Mouse (Mus musculus) cortical plate, adult 2 months (tissue): ENCODE results near the gene Myo1b. TPM values are rescaled to one million over a fixed set of nuclear protein-coding genes. Genes with fewer than 3 reads are reported as not detected.

Experiments
- H3K27ac ChIP-seq: fragments of 200-500 bp; 2 replicates; pipeline ENCODE4 v1.5.1; 2012; ENCODE audit warnings: low read length, control low read depth, inconsistent platforms; ENCODE audit not compliant: insufficient read depth
- H3K4me1 ChIP-seq: fragments of 200-500 bp; 2 replicates; pipeline ENCODE4 v1.6.1; 2011; ENCODE audit warnings: low read length; ENCODE audit not compliant: control insufficient read depth, insufficient read depth
- H3K4me3 ChIP-seq: fragments of 200-500 bp; 2 replicates; pipeline ENCODE4 v1.5.1; 2011; ENCODE audit warnings: mild to moderate bottlenecking, low read length, control low read depth; ENCODE audit not compliant: insufficient read depth
- CTCF ChIP-seq: fragments of 200-500 bp; IDR thresholded peaks from 2 replicates; pipeline ENCODE4 v1.5.1; 2011; ENCODE audit warnings: mild to moderate bottlenecking, control low read depth, low read length; ENCODE audit not compliant: insufficient read depth; ENCODE audit errors: extremely low read depth
- POLR2A ChIP-seq: fragments of 200-500 bp; IDR thresholded peaks from 2 replicates; pipeline ENCODE4 v1.6.1; 2011; ENCODE audit warnings: mild to moderate bottlenecking, low read length, control low read depth; ENCODE audit not compliant: insufficient read depth; ENCODE audit errors: extremely low read depth
- polyA plus RNA-seq: library from polyadenylated mRNA; depleted of rRNA; stranded (reverse); fragments of >200 nt; gene quantifications from 2 replicates; pipeline ENCODE4 v1.2.3, GENCODE M21; 2012

Gene Myo1b
- polyA plus RNA-seq, 1 experiment = 31.5 TPM

DNA sequence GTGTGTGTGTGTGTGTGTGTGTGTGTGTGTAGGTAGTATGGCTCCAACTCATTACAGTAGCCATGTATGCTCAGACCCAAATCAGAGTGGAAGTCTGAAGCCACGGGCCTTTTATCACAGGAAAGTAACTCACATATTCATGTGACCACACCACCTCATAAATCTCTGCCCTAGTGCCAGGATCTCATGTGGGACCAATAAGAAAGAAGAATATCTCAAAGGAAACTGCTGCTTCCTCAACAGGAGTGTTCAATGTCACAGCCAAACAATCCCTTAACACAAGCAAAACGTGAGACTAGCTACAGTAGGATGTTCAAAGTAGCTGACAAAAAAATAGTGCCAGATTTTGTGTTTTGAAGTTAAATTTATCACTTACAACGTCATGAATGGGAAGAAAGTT, 13.7 kb upstream of the Myo1b start:
- Histone ChIP-seq H3K4me1 (no peaks in the 10 kb centered on the region), H3K4me3 (no peak overlapping the region), H3K27ac (no peak overlapping the region)
- TF ChIP-seq CTCF (no peak), POLR2A (no peak)

GRCm38 (mm10) chr1:51922820-51923219, 6.9 kb upstream of the Myo1b start:
- Histone ChIP-seq H3K27ac (no peak overlapping the region), H3K4me1 (no peaks in the 10 kb centered on the region), H3K4me3 (no peak overlapping the region)
- TF ChIP-seq POLR2A (no peak), CTCF (no peak)

DNA sequence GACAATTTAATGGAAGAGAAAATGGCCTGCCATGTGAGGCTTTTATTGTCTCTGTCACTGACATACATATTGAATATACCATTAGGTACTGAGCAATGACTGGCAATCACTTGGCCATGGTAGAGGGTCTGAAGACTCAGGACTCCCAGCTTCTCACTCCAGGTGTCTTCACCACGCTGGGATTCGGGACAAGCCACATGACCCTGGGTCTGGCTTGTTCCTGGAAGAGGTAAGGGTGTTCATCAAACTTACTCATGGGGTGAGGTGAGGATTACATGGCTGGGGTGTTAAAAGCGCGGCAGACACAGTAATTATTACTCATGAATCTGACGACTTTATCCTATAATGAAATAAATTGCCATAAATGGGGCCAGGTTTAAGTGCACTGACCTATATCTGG, 405 bp upstream of the Myo1b start:
- no peak for TF ChIP-seq POLR2A
- Histone ChIP-seq H3K4me1 (peaks cover 4% of the 10 kb centered on the region), H3K27ac (no peak overlapping the region), H3K4me3 (peak overlapping the region; percentile 62; the same call in 1 of the 2 replicates)

- peak overlapping the region; percentile 62 for H3K4me3 ChIP-seq
- peaks cover 4% of the 10 kb centered on the region for H3K4me1 ChIP-seq
- peak overlapping the region; percentile 63; the same call in 1 of the 2 replicates for H3K27ac ChIP-seq
- TF ChIP-seq POLR2A = no peak
- no peak for TF ChIP-seq CTCF
These were observed 758 bp downstream of the Myo1b start for GRCm38 (mm10) chr1:51915051-51915575.

DNA sequence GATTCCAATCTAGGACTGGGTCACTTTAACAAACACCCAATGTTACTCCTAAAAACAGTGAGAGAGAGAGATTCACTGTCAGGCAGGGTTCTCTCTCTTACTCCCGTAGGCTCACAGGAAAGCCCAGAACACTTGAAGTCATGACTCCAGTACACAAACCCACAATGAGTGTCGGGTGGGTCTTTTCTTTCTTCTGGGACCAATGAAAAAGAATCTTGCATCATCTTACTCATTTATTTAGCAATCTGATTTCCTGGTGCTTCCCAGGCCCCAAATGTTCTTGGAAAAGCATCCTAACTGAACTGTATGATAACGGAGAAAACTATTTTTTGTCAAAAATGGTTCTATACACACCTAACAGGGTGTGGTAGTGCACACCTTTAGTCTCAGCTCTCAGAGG, 1.8 kb downstream of the Myo1b start:
- Histone ChIP-seq H3K27ac (no peak overlapping the region), H3K4me1 (peaks cover 4% of the 10 kb centered on the region), H3K4me3 (no peak overlapping the region)
- no peak for TF ChIP-seq CTCF
- no peak for TF ChIP-seq POLR2A

GRCm38 (mm10) chr1:51913071-51913814, 2.6 kb downstream of the Myo1b start:
- TF ChIP-seq POLR2A = no peak
- no peak for TF ChIP-seq CTCF
- H3K27ac ChIP-seq = no peak overlapping the region
- no peak overlapping the region for H3K4me3 ChIP-seq
- H3K4me1 ChIP-seq = peaks cover 4% of the 10 kb centered on the region

DNA sequence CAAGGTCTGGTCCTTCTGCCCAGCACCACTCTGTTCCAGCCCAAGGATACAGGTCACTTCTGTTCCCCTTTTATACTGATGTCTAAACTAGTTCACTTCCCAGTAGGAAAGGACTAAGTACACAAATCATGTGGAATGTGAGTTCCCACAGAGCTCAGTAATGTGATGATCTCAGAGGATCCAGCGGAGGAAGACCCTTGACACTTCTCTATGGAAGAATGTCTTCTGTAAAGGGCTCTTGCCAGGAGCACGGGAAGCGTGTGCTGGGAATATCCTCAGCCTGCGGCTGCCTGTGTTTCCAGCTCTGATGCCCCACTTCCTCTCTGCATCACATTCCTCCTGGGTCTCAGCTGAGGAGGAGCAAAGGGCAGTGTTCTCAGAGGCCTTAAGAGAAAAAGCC, 4.5 kb downstream of the Myo1b start:
- TF ChIP-seq POLR2A = no peak
- TF ChIP-seq CTCF = no peak
- H3K27ac ChIP-seq = no peak overlapping the region
- H3K4me1 ChIP-seq = peaks cover 10% of the 10 kb centered on the region
- H3K4me3 ChIP-seq = no peak overlapping the region

DNA sequence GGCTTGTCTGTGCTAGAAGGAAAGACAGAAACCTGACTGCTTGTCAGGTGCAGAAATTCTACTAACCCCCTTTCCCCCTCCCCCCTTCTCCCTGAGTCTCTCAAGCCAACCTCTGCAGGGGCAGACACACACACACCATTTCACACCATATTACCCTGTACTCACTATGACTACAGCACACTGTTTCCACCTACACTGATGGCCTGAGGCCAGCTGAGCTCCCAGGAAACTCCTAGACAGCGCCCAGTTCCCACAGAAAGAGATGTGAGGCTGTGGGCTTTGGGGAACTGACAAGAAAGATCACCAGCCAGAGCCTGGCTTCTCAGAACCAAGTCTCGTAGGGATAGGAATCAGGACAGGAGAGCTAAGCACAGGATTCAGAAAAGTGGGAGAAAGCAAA, 6.7 kb downstream of the Myo1b start:
- no peak overlapping the region for H3K4me3 ChIP-seq
- TF ChIP-seq POLR2A (no peak), CTCF (no peak)
- H3K4me1 ChIP-seq = peaks cover 10% of the 10 kb centered on the region
- no peak overlapping the region for H3K27ac ChIP-seq

DNA sequence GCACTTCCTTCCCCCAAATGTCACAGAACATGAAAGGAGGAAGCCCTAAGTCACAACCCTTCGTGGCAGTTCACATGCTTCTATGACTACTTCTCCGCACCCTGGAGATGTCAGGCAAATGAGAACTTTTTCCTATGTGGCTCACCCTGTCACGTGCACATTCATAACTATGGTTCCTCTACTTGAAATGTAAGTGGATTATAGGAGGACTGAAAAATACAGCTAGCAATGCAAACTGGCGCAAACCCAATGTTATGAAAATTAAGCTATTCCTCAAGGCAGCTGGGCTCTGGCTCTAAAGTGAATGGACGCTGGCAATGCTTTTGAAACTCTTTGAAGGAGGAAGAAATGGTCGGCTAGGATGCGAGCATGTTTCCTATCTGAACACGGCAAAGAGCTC, 8.1 kb downstream of the Myo1b start:
- TF ChIP-seq CTCF = no peak
- no peak for TF ChIP-seq POLR2A
- Histone ChIP-seq H3K4me1 (peaks cover 8% of the 10 kb centered on the region), H3K27ac (no peak overlapping the region), H3K4me3 (no peak overlapping the region)

GRCm38 (mm10) chr1:51906206-51906906, 9.5 kb downstream of the Myo1b start:
- peaks cover 6% of the 10 kb centered on the region for H3K4me1 ChIP-seq
- H3K27ac ChIP-seq = no peak overlapping the region
- TF ChIP-seq CTCF (no peak), POLR2A (no peak)
- no peak overlapping the region for H3K4me3 ChIP-seq
